Mouse (Mus musculus): ENCODE measurements around the gene Cyp2j5. TPM values are rescaled to one million over a fixed set of nuclear protein-coding genes. Genes with fewer than 3 reads are reported as not detected.

The Cyp2j5 gene
- polyA plus RNA-seq, 1 experiment, result 315 TPM

GRCm38 (mm10) chr4:96680966-96681365 is 17.0 kb upstream of the Cyp2j5 start:
- Histone ChIP-seq H3K27ac (ENCODE audit: insufficient read depth, low read depth, low read length) (no peak overlapping the region), H3K4me1 (ENCODE audit: control insufficient read depth, insufficient read depth, low read length) (0 out of 2 replicates have a peak, but pooled peaks cover 2% of the 10 kb centered on the region), H3K4me3 (ENCODE audit: insufficient read depth, low read depth, low read length) (no peak overlapping the region), H3K27me3 (replicated peaks; ENCODE audit: control insufficient read depth, insufficient read depth, low read length) (no peaks in the 10 kb centered on the region), H3K36me3 (ENCODE audit: control insufficient read depth, insufficient read depth, low read length) (no peaks in the 10 kb centered on the region)
- DNase-seq, result no peak
- TF ChIP-seq CTCF (conservative IDR thresholded peaks at IDR 0.05; ENCODE audit: insufficient read depth, insufficient read length, low read depth, low read length) (no peak), POLR2A (IDR thresholded peaks at IDR 0.05; ENCODE audit: low read depth, low read length) (no peak)

- no peak for TF ChIP-seq POLR2A (IDR thresholded peaks at IDR 0.05; ENCODE audit: low read depth, low read length)
- TF ChIP-seq CTCF (conservative IDR thresholded peaks at IDR 0.05; ENCODE audit: insufficient read depth, insufficient read length, low read depth, low read length), result peak; percentile 71
- no peaks in the 10 kb centered on the region for H3K36me3 ChIP-seq (ENCODE audit: control insufficient read depth, insufficient read depth, low read length)
- 0 out of 2 replicates have a peak, but pooled peaks cover 2% of the 10 kb centered on the region for H3K4me1 ChIP-seq (ENCODE audit: control insufficient read depth, insufficient read depth, low read length)
- peak; percentile 59 for DNase-seq
- WGBS, result 31% methylated on average over 1 of the region's 1 CpGs
- H3K27ac ChIP-seq (ENCODE audit: insufficient read depth, low read depth, low read length), result no peak overlapping the region
- H3K4me3 ChIP-seq (ENCODE audit: insufficient read depth, low read depth, low read length), result no peak overlapping the region
- H3K27me3 ChIP-seq (replicated peaks; ENCODE audit: control insufficient read depth, insufficient read depth, low read length), result no peaks in the 10 kb centered on the region
These were observed 16.3 kb upstream of the Cyp2j5 start for GRCm38 (mm10) chr4:96680233-96680632.

GRCm38 (mm10) chr4:96664668-96665454 is 907 bp upstream of the Cyp2j5 start:
- peak; percentile 70 for DNase-seq
- whole genome bisulfite sequencing, result 35% methylated on average over 1 of the region's 1 CpGs

GRCm38 (mm10) chr4:96635455-96635854 is 28.5 kb downstream of the Cyp2j5 start:
- DNase-seq, result no peak
- 70% methylated on average over 1 of the region's 1 CpGs for WGBS
- H3K27me3 ChIP-seq (replicated peaks; ENCODE audit: control insufficient read depth, insufficient read depth, low read length), result no peaks in the 10 kb centered on the region
- no peak for TF ChIP-seq CTCF (conservative IDR thresholded peaks at IDR 0.05; ENCODE audit: insufficient read depth, insufficient read length, low read depth, low read length)
- TF ChIP-seq POLR2A (IDR thresholded peaks at IDR 0.05; ENCODE audit: low read depth, low read length), result no peak
- H3K4me3 ChIP-seq (ENCODE audit: insufficient read depth, low read depth, low read length), result no peak overlapping the region
- peaks cover 3% of the 10 kb centered on the region for H3K36me3 ChIP-seq (ENCODE audit: control insufficient read depth, insufficient read depth, low read length)
- no peaks in the 10 kb centered on the region for H3K4me1 ChIP-seq (ENCODE audit: control insufficient read depth, insufficient read depth, low read length)
- no peak overlapping the region for H3K27ac ChIP-seq (ENCODE audit: insufficient read depth, low read depth, low read length)

More at GRCm38 (mm10) chr4:96664668-96665454, 907 bp upstream of the Cyp2j5 start:
- Histone ChIP-seq H3K27ac (ENCODE audit: insufficient read depth, low read depth, low read length) (peak overlapping the region; percentile 71), H3K4me1 (ENCODE audit: control insufficient read depth, insufficient read depth, low read length) (no peaks in the 10 kb centered on the region), H3K4me3 (ENCODE audit: insufficient read depth, low read depth, low read length) (no peak overlapping the region), H3K36me3 (ENCODE audit: control insufficient read depth, insufficient read depth, low read length) (no peaks in the 10 kb centered on the region; the same call in 1 of the 2 replicates), H3K27me3 (replicated peaks; ENCODE audit: control insufficient read depth, insufficient read depth, low read length) (no peaks in the 10 kb centered on the region)
- no peak for TF ChIP-seq POLR2A (IDR thresholded peaks at IDR 0.05; ENCODE audit: low read depth, low read length)
- no peak for TF ChIP-seq CTCF (conservative IDR thresholded peaks at IDR 0.05; ENCODE audit: insufficient read depth, insufficient read length, low read depth, low read length)

- DNase-seq, result peak; percentile 69
- Histone ChIP-seq H3K36me3 (ENCODE audit: control insufficient read depth, insufficient read depth, low read length) (no peaks in the 10 kb centered on the region; the same call in 1 of the 2 replicates), H3K27me3 (replicated peaks; ENCODE audit: control insufficient read depth, insufficient read depth, low read length) (no peaks in the 10 kb centered on the region), H3K4me3 (ENCODE audit: insufficient read depth, low read depth, low read length) (no peak overlapping the region), H3K27ac (ENCODE audit: insufficient read depth, low read depth, low read length) (0 out of 2 replicates have a peak overlapping the region, but pooled peaks have one; percentile 9), H3K4me1 (ENCODE audit: control insufficient read depth, insufficient read depth, low read length) (no peaks in the 10 kb centered on the region)
- no peak for TF ChIP-seq CTCF (conservative IDR thresholded peaks at IDR 0.05; ENCODE audit: insufficient read depth, insufficient read length, low read depth, low read length)
- TF ChIP-seq POLR2A (IDR thresholded peaks at IDR 0.05; ENCODE audit: low read depth, low read length), result no peak
- WGBS, result 90% methylated on average over 1 of the region's 1 CpGs
These were observed 41.5 kb downstream of the Cyp2j5 start for GRCm38 (mm10) chr4:96622474-96622873.

- Histone ChIP-seq H3K27me3 (replicated peaks; ENCODE audit: control insufficient read depth, insufficient read depth, low read length) (no peaks in the 10 kb centered on the region), H3K4me1 (ENCODE audit: control insufficient read depth, insufficient read depth, low read length) (no peaks in the 10 kb centered on the region), H3K36me3 (ENCODE audit: control insufficient read depth, insufficient read depth, low read length) (no peaks in the 10 kb centered on the region), H3K27ac (ENCODE audit: insufficient read depth, low read depth, low read length) (no peak overlapping the region), H3K4me3 (ENCODE audit: insufficient read depth, low read depth, low read length) (peak overlapping the region; percentile 61)
- peak; percentile 56 for DNase-seq
- TF ChIP-seq POLR2A (IDR thresholded peaks at IDR 0.05; ENCODE audit: low read depth, low read length) (no peak), CTCF (conservative IDR thresholded peaks at IDR 0.05; ENCODE audit: insufficient read depth, insufficient read length, low read depth, low read length) (peak; percentile 35)
- WGBS, result 35% methylated on average over 4 of the region's 4 CpGs
These were observed 72.2 kb downstream of the Cyp2j5 start for GRCm38 (mm10) chr4:96591791-96592150.

All from kidney, adult 2 months (tissue).